Mouse (Mus musculus) c-Kit-positive CD71-positive TER-119-positive erythroid progenitor cells, embryonic 14.5 days (primary cell): Measurements from ENCODE around the gene Klf16.

Experiments
- DNase-seq: peaks from one replicate; pipeline ENCODE4 v3.0.0-alpha.2; 2013; ENCODE audit warnings: low spot score

Klf16 gene

GRCm38 (mm10) chr10:80574896-80575295, 2.2 kb downstream of the Klf16 start:
- DNase-seq = no peak

GRCm38 (mm10) chr10:80573944-80574343, 3.2 kb downstream of the Klf16 start:
- DNase-seq = no peak

DNA sequence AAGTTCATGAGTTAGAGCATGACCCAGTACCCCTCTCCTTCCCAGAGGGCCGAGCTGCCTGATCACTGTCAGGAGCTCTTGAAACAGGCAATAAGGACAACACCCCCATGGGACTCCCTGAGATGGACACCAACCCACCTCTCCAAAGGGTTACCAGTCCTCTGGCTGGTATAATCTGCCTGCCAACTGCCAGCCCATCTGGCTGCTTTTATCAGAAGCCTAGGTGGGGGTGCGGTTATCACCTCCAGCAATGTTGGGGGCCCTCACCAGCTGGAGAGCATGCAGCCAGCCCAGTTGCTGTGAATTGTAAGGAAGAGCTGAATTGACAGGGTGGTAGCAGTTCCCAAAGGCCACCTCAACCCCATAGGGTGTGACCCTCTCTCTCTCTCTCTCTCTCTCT, 4.6 kb downstream of the Klf16 start:
- peak; percentile 84 for DNase-seq

DNA sequence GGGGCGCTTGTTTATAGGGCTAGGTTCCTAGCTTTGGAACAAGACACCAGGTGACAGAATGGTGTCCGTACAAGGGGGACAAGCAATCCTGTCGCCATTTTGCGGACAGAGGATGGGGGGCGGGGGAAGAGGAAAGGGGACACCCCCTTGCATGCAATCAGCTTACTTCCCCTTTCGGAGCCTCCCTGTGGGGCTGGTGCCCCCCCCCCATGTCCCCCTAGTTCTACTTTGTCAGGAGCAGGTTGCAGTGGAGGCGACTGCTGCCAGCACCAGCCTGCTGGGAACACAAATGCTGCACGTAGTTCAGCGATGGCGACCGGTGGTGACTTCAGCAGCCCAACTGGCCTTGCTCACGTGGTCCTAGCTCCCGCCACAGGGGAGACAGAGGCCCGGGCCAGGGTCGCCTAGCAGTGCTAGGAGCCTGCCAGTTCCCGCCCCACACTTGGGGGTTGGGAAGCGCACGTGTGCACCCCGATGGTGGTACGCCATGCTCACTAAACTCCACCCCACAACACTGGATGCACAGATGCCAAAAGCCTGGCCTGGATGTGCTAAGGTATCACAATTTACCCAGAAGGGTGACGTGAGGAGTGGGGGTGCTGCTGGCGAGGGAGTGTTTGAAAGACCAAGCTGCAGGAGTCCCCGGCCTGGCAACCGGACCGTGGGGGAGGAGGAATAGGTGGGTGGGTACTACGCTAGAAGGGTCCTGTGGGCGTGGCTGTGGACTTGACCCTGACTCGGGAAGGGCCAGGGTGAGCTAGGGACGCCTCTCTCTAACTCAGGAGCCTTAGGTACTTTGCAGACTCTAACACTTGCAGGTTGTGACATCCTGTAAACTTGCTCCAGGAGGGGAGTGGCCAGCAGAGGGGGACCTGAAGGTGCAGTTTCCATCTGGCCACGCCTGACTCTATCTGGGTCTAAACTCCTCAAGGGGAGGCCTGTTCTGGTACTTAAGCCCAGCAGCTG, 6.0 kb downstream of the Klf16 start:
- no peak for DNase-seq

- DNase-seq = peak; percentile 49
These were observed 6.7 kb downstream of the Klf16 start for GRCm38 (mm10) chr10:80570419-80570818.

- DNase-seq = peak; percentile 90
These were observed 7.5 kb downstream of the Klf16 start for GRCm38 (mm10) chr10:80569664-80570066.

GRCm38 (mm10) chr10:80568876-80569275, 8.2 kb downstream of the Klf16 start:
- no peak for DNase-seq

GRCm38 (mm10) chr10:80566375-80567092, 10.6 kb downstream of the Klf16 start:
- DNase-seq = peak; percentile 82

- DNase-seq = peak; percentile 94
These were observed 15.8 kb downstream of the Klf16 start, which contains the start of gene Rexo1 for GRCm38 (mm10) chr10:80561116-80561944. Gene Rexo1, minus strand, starts transcription at chr10:80561560.

- no peak for DNase-seq
These were observed 16.5 kb downstream of the Klf16 start for GRCm38 (mm10) chr10:80560621-80561020.

GRCm38 (mm10) chr10:80559431-80559830, 17.7 kb downstream of the Klf16 start:
- no peak for DNase-seq

DNA sequence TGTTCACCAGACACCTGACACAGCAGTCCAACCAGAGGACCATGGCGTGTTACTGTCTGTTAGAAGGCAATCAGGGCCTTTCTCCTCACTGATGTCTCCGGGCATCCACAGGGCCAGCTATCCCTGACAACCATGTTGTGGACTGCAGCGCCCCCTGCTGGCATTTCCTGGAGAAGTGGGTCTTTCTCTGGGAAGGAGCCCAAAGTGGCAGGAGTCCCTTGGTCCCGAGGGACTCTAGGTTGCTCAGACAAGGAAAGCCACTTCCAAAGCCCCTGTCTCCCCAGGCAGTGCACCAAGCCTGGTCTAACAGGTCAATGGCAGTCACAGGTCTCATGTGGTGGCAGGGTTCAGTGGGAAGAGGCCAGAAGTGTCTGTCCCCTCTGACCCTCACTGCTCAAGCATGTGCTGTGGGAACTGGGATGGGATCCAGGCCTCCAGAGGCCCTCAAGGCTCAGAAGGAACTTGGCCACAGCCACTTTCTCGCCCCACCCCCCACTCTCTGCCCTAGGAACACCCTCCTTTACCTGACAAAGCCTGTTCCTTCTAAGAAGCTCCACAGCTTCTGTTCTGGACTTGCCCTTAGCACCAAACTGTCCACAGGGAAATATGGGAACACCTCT, 19.7 kb downstream of the Klf16 start:
- peak; percentile 83 for DNase-seq

DNA sequence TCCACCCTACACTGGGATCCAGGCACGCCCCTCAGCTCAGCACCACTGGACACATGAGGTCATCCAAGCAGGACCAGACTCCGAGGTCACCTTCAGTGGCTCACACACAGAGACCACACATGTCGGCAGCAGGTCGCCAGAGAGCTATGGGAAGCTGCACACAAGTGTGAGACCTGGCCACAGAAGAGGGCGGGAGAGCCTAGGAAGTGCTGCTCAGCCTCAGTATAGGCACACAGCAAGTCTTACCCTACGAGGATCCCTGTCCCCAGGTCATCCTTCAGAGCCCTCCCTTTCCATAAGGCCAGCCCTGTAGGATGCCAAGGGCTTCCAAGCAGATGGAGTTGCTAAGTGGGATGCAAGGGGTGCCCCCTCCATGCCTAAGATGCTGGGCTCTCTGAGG, 23.1 kb downstream of the Klf16 start:
- no peak for DNase-seq

DNA sequence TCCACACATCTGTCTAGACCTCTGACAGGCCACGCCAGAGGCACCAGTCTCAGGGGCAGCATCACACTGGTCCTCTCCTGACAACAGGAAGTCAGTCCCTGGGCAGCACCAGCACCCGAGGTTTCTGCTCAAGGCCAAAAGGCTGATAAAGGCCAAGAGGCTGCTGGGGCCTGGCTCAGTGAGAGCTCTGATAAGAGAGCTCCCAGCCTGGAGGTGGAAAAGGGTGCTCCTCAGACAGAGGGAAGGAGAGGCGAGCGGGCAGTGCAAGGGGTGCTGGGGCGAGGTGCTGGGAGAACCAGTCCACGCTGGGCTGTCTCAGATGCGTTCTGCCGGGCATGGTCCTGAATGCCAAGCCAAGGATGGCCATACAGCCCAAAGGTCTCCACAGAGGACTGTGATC, 23.5 kb downstream of the Klf16 start:
- DNase-seq = peak; percentile 78

- DNase-seq = no peak
These were observed 24.8 kb downstream of the Klf16 start for GRCm38 (mm10) chr10:80552364-80552763.

DNA sequence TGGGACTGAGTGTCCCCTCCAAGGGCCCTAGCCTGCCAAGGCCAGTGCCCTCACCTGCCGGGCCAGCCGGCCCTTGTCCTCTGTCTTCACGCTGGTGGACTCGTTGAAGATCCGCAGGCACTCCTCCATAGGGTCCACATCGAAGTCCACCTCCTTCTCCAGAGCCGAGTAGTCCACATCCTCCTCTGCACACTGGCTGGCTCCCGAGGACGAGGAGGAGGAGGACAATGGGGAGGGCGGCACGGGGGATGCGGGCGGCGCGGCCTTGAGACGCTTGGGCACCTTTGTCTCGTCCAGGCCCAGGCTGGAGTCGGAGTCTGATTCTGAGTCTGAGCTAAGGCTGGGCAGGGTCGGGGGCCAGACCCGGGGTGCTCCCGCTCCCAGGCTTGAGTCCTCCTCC, 27.8 kb downstream of the Klf16 start:
- DNase-seq = no peak

DNA sequence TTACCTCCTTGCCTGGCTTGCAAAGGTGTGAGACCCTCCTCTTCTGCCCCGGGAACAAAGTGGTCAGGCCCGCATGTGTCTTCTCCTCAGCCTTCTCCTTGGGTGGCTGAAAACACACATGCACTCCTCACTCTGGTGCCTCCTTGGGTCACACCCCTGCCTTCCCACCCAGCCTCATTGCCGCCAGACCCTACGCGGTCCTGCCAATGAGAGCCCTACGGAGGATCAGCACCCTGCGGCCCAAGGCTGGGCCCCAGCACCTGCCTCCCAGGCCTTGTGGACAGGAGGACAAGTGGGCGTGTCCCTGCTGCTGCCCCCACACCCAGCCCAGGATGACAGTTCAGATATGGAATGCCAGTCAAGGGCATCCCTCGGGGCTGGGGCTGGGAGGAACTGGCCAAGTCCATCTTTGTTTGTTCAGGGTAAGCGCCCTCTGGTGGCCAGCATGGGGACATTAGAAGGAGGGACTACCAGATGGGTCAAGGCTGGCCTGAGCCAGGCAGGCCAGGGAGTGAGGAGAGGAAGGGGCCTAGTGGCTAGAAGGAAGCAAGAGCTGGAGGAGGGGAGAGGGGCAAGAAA, 28.6 kb downstream of the Klf16 start:
- no peak for DNase-seq

- DNase-seq = no peak
These were observed 29.6 kb downstream of the Klf16 start for GRCm38 (mm10) chr10:80547539-80547938.

GRCm38 (mm10) chr10:80546945-80547344, 30.2 kb downstream of the Klf16 start:
- no peak for DNase-seq

DNA sequence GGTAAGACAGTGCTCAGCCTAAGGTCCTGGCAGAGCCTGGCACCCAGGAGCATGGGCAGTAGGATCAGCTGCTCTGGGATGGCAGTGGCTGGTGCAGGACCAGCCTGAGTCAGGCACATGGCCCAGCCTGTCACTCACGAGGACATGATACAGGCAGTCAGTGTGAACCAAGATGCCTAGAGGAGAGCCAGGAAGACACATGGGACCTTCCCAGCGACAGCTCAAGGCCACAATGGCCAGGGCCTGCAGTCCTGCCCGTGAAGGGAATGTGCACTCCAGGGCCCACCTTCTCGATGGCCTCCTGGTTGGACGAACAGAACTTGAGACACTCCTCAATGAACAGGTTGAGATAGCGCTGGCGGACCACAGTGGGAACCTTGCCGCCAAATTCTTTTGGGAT, 31.5 kb downstream of the Klf16 start:
- no peak for DNase-seq

DNA sequence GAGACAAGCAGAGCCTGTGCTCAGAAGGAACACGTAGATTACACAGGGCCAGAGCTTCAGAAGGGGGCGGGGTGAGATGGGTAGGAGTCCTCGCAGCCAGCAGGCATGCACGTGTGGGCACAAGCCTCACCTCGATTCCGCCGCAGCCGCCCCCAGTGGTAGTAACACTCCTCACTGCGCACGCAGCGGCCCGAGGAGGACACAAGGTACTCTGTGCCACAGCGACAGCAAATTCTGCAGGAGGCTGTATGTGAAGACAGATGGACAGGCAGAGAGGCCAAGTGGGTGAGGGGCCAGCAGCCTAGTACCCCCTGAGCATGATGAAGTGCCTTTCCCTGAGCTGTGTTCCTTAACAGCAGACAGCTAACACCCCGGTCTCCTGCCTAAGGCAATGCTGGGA, 33.2 kb downstream of the Klf16 start:
- no peak for DNase-seq
